Mouse (Mus musculus) urinary bladder, adult 2 months (tissue): ENCODE data around the gene Gm20918. TPM values are rescaled to one million over a fixed set of nuclear protein-coding genes. Genes with fewer than 3 reads are reported as not detected.
"Not testable (repeated sequence)": the region's sequence is repeated elsewhere in the genome, so short reads cannot be mapped to it uniquely, and the experiment has no call there.

Experiments
- DNase-seq: peaks from one replicate; pipeline ENCODE4 v3.0.0; 2022; ENCODE audit warnings: low spot score
- polyA plus RNA-seq: library from polyadenylated mRNA; depleted of rRNA; stranded (reverse); fragments of >200 nt; gene quantifications from 2 replicates; pipeline ENCODE4 v1.2.3, GENCODE M21; 2012; rRNA removed

The Gm20918 gene
- not detected in 2 replicates for polyA plus RNA-seq

- not testable (repeated sequence) for DNase-seq
Measured at GRCm38 (mm10) chrY:5043637-5044036, at the start of gene Gm20918. Gene Gm20918, plus strand, starts transcription at chrY:5043937.

Other genes with a start within 250 kb of the Gm20918 start
- gene Gm21820, start 205.5 kb downstream of the Gm20918 start, polyA plus RNA-seq, result not detected in 2 replicates